Mouse (Mus musculus) frontal cortex, adult 2 months (tissue): ENCODE results near the gene Atic. TPM values are rescaled to one million over a fixed set of nuclear protein-coding genes. Genes with fewer than 3 reads are reported as not detected.

Experiments
- DNase-seq, 2 experiments: peaks; one replicate each; pipeline ENCODE4 v3.0.0; 2022; ENCODE audit warnings: low spot score in 1 of 2; ENCODE audit errors: extremely low spot score in 1 of 2
- polyA plus RNA-seq: library from polyadenylated mRNA; depleted of rRNA; stranded (reverse); fragments of >200 nt; gene quantifications from 2 replicates; pipeline ENCODE4 v1.2.3, GENCODE M21; 2012; rRNA removed

Gene Atic
- polyA plus RNA-seq, 1 experiment = 26.3 TPM

DNA sequence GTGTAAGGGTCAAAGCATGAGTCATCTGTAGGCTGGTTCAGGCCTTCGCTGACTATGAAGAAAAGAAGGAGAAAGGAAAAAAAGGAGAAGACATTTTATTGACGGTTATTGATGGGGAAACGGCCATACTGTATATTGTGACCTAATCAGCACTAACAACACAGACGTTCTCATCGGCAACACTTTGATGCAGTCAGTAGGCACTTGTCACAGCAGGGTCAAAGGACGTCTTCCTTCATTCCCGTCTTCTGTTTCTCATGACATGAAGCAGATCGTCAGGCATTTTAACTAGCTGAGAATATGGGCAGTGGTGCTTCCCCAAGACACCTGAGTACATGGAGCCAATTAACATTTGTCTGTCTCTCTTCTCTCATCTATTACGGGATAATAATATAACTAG lies 36.2 kb downstream of the Atic start:
- DNase-seq = no peak

DNA sequence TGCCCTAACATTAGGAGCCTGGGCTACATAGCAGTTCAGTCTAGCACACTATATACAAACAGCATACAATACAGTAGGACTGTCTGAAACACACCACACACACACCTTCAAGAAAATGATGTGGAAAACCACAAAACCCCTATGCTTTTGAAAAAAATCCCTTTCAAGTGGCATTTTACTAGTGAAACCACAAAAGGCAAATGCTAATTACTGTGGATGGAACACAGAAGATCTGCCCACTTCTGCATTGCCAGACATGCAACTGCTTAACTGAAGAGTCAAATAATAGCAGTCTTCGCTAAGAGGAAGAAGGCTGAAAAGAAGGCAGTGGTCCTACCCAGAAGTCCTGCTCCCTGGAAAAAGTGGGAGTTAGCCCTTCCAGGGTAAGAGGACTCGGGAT lies 37.3 kb downstream of the Atic start:
- no peak for DNase-seq

DNA sequence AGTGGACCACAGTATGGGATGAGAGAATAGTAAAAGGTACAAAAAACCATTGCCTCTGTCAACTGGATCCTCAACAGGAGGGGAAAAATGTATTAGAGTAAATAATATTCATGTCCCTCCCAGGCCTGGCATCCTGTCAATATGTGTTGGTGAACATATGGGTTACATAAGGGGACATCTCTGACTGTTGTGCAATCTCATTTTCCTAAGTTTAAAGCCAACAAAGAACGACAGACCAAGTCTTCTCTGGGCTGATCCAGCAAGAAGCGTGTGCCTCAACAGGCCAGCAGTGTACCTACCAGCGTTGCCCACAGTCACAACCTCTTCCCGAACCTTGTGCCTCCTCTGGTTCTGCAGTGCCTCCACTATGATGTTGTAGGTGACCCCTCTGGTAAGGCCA lies 38.4 kb downstream of the Atic start:
- no peak for DNase-seq

DNA sequence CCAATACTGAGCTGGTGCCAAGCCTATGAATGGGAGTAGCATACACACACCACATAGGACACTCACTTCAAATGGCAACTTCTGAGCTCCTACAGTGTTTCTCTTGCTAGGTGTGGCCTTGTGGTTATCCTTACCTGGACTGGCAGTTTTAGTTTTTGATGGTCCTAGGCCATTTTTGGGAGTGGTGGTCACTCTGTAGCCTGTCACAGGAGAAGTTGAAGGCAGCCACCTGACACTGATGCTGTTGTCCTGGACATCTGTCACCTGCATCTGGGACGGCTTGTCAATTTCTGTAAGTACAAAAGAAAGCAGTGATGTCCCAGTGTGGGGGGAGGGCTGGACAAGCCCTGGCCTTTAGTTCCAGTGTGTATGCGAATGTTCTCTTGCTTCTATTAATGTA lies 48.8 kb downstream of the Atic start:
- no peak for DNase-seq

DNA sequence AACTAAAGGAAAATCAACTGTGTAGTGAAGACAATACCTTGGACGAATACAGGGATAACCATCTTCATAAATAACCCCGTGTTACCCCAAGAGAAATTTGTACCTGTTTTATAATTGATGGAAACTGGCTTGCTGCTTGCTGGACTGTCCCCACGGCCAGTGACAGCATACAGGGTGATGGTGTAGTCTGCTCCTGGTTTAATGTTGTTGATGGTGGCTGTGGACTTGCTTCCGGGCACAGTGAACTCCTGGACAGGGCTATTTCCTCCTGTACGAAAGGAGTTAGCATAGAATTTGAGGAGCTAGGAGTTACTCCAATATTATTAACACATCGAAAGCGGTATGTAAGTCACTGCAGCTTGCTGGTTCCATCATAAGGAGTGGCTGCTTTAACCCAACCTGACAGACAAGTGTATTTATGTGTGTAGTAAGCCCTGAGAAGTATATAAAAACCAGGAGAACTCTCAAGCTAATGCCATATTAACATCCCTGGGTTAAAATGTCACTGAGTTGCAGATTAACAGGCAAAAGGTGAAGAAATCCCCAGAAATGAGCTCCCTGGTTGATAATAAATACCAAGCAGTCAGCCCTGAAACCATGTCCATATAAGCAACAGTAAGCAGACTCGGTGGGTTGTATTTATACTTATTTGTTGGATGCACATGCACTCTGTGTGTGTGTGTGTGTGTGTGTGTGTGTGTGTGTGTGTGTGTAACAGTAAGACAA lies 49.8 kb downstream of the Atic start:
- DNase-seq = no peak

DNA sequence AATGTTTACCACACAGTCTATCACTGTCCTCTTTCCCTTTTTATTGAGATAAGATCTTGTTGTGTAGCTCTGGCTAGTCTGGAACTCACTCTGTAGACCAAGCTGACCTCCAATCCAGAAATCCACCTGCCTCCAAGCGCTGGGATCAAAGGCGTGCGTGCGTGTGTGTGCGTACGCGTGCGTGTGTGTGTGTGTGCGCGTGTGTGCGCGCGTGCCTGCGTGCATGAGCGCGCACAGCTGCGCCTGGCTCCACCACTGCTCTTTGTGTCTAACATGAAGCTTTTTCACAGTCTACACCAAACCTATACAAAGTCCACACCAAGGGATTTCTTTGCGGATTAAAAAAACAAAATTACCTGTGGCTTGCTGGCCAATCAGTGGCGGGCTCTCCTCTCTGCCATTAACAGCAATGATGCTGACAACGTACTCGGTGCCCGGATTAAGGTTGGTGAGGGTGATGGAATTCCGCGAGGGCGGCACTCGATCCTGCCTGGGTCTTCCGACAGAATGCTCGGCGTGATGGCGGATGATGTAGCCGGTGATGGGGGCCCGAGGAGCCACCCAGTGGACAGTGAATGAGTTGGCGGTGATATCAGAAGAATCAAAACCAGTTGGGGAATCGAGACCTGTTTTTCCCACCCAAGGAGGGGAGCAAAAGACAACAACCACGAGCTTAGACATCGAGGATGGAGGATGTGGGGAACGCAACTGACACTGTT lies 52.3 kb downstream of the Atic start:
- DNase-seq = no peak

DNA sequence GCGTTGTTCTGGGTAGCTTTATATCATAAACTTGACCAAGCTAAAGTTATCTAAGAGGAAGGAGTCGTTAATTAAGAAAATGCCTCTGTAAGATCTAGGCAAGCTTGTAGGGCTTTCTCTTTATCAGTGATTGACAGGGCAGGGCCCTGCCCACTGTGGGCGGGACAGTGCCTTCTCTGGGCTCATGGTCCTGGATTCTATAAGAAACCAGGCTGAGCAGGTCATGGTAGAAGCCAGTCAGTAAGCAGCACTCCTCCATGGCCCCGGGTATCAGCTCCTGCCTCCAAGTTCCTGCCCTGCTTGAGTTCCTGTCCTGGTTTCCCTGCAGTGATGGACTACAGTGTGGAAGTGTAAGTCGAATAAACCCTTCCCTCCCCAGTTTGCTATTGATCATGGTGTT lies 53.0 kb downstream of the Atic start:
- DNase-seq = no peak

DNA sequence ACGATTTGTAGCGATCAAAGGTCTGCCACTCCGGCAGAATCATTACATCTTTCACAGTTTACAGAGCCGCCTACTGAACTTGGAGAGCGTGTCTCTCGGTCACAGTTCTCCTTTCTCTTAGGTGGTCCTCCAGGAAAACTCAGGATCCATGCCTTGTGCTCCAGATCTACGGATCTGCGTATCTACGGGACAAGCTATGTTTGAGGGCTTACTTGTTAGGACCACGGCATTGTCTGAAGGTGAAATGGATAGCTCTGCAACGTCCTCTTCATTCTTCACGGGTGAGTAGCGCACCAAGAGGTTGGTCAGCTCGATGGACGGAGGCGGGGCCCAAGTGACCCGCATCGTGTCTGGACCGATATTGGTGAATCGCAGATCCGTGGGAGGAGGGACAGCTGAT lies 55.3 kb downstream of the Atic start:
- no peak for DNase-seq

DNA sequence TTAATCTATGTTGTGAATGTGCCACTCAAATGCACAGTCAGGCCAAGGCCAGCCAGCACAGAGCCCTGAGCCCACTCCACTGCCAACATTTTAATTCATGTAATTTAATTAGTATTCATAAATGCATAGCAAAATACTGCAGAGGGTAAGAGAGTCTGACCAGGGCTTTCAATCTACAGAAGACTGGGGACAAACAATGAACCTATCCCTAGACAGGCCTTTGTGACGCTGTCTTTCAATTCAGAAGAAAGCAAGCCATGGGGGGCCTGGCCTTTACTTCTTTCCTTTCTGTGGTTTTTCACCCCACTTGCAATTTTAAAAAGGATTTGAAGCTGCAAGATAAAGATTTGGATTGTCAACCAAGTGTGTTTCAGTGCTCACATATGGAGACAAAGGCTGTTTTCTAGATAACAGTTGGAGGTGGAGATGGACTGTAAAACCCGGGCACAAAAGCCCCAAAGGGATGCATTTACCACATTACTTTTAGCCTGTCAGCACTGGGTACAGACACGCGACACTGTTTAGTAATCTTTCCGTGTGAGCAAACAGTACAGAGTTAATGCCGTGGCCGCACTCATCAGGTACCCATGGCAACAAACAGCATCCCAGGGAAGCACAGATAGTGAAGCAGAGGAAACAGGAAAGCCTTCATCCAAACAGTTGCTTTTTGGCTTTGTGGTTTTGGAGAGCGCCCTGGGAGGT lies 57.7 kb downstream of the Atic start:
- DNase-seq = peak in 1 of 2 experiments; percentile 13

DNA sequence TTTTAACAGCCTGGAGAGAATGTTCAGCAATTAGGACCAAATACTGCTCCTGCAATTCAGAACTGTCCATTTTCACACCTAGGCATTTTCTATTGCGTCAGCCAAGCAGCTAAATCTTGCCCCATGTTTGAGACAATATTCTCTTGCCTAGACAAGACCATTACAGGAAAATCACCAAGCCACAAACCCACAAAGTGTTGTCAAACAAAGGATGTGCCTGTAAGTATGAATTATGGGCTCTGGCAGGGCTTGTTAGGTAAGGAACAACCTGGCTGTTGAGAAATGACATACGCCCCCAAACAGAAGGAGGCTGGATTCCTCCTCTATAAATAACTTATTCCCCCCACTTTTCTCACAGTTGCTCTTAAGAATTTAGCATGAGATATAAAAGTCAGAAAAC lies 64.6 kb downstream of the Atic start:
- DNase-seq = no peak

DNA sequence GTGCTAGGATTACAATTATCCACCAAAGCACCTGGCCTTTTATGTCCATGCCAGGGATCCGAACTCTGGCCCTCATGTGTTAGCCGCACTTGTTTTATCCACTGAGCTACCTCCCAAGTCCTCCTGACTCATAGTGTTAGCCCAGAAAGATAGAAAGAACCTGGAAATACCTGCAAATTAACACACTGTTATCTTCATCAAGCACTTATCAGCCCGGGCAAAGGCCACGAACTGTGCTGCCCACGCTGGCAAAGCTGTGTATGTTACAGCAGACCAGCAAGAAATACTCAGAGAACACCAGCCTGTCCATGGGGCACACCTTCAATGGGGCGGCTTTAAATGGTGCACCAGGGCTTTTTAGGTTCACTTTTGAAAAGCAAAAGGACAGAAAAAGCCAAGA lies 66.7 kb downstream of the Atic start:
- no peak for DNase-seq

Other genes starting within 250 kb of the Atic start
- gene Abca12, start 142.2 kb upstream of the Atic start, polyA plus RNA-seq = 0.02 and 0.08 TPM in 2 replicates
- 66.0 and 67.7 TPM in 2 replicates for gene Fn1, start 96.0 kb downstream of the Atic start, polyA plus RNA-seq